8 mouse cellular contexts compared by ENCODE assay signal in the genomic region with DNA sequence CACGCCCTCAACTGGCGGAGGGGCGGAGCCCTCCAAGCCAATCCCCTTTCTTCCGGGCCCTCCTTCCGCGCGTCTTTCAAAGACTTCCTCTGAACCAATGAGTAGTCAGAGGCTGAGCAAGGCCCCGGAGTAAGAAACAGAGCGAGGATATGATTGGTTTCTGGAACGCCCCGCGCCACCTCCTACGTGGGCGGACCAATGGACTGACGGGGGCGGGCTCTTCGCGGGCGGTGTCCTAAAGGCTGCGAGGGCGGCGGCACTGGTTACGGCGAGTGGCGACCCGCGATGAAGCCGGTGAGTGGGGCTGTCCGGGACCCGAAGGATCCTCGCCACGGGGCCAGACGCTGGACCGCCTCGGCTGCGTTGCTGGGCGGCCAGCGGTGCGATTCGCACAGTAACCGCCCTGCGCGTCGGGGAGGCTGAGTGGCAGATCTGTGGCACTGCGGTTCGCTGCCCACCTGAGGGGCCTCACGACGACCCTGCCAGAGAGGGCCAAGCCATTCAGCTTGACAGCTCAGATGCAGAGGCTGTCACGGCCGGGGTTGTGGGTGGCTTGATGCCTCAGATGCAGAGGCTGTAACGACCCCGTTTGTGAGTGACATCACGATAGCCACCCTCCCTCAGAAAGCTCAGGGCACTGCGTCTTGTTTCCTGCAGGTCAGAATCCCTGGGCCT. TPM values are rescaled to one million over a fixed set of nuclear protein-coding genes. Genes with fewer than 3 reads are reported as not detected.
DNase-seq lines count a peak whose midpoint lies in the region; ATAC-seq lines count a peak whose summit lies in the region.

TSS of gene Cdkn3 (plus strand) at position 187 of the 675 bp plus-strand sequence.

- 0 out of 2 replicates have a peak, but pooled peaks cover 10% of the 10 kb centered on the region for H3K36me3 ChIP-seq in intestine, embryonic 14.5 days (ENCODE audit: control insufficient read depth, insufficient read depth, low read length)

- H3K27ac ChIP-seq in intestine, embryonic 14.5 days (ENCODE audit: low read depth): peak within 1 kb of the TSS; percentile 24; the same call in 1 of the 2 replicates

- no peaks in the 10 kb centered on the region for H3K9me3 ChIP-seq in intestine, embryonic 14.5 days (ENCODE audit: control insufficient read depth, low read length)

- peak within 1 kb of the TSS; percentile 58 for H3K9ac ChIP-seq in intestine, embryonic 14.5 days (ENCODE audit: low read length)

- H3K4me1 ChIP-seq in intestine, embryonic 14.5 days (replicated peaks; ENCODE audit: control insufficient read depth, insufficient read depth, low read length): peaks cover 10% of the 10 kb centered on the region; the same call in 1 of the 2 replicates

- ATAC-seq in intestine, embryonic 14.5 days (replicated peaks; ENCODE audit: low FRiP score, low TSS enrichment, low read depth): peak; percentile 99

- DNase-seq in adrenal gland, adult 18-20 months (ENCODE audit: low spot score in 2 of 2): peak; percentile 81 to 86
- peak; percentile 93 for DNase-seq in embryo, embryonic 11 days
- DNase-seq in gastrocnemius, postnatal 25 days: peak; percentile 93
- DNase-seq in intestine, embryonic 14.5 days (ENCODE audit: low spot score): peak; percentile 90
- peak; percentile 89 to 93 for DNase-seq in left cerebral cortex, postnatal 14 days (ENCODE audit: low spot score in 2 of 2)
- DNase-seq in mesoderm, embryonic 11.5 days (ENCODE audit: low read depth, low spot score): peak; percentile 94
- DNase-seq in right cerebral cortex, postnatal 36 days (ENCODE audit: low spot score in 2 of 2): peak; percentile 85 to 90
- peak; percentile 92 for DNase-seq in yolk sac, embryonic 10.5 days (ENCODE audit: low spot score)

- H3K4me3 ChIP-seq in intestine, embryonic 14.5 days (ENCODE audit: low read depth, low read length): peak within 1 kb of the TSS; percentile 62

- under 1% methylated on average over 54 of the region's 54 CpGs for WGBS in intestine, embryonic 14.5 days

- intact Hi-C loops in left cerebral cortex, postnatal 14 days (cut with DNase I): no loop called here

- peak within 1 kb of the TSS; percentile 80 for H3K4me2 ChIP-seq in intestine, embryonic 14.5 days (ENCODE audit: low read length)

- H3K27me3 ChIP-seq in intestine, embryonic 14.5 days (replicated peaks; ENCODE audit: control insufficient read depth, insufficient read depth, low read length): no peaks in the 10 kb centered on the region

RNA-seq across cellular contexts. Expression of gene Cdkn3, which starts in this region (rescaled TPM):
- under 1 TPM; 0.53 to 0.67 TPM for total RNA-seq in adrenal gland, adult 18-20 months (2021)
- under 1 TPM; 0.46 TPM for total RNA-seq in gastrocnemius, postnatal 25 days (2021)
- polyA plus RNA-seq in intestine, embryonic 14.5 days (2014; fragmentation: Nextera tagmentation; extraction: Ambion mirVana): 53.1 and 53.3 TPM in 2 replicates
- total RNA-seq in left cerebral cortex, postnatal 14 days (2021): 1 to 10 TPM; 1.5 to 1.8 TPM

Comparison
In these comparisons a context has a peak if more than half of its experiments do, and no peak if none do; other contexts are left out.
1. Peak in every context shown above with its lines: DNase-seq, ATAC-seq, H3K4me3 ChIP-seq and H3K27ac ChIP-seq.
2. Peak in DNase-seq in adrenal gland, adult 18-20 months; RNA of the gene not detected or under 1 TPM.
3. Peak in DNase-seq in gastrocnemius, postnatal 25 days; RNA of the gene not detected or under 1 TPM.